Mouse (Mus musculus) heart, embryonic 11.5 days (tissue): ENCODE data around the gene Asb2. TPM values are rescaled to one million over a fixed set of nuclear protein-coding genes. Genes with fewer than 3 reads are reported as not detected.

Source experiments
- ATAC-seq: fragments of 200-750 bp; cut with Nextera tagmentation; replicated peaks from 2 replicates; pipeline ENCODE4 v1.8.0; 2017; ENCODE audit warnings: moderate library complexity; ENCODE audit not compliant: insufficient number of reproducible peaks, low FRiP score, low TSS enrichment
- H3K27ac ChIP-seq: fragments of 300-500 bp; sonication (generic); 2 replicates; pipeline ENCODE4 v1.5.1; 2014; ENCODE audit warnings: mild to moderate bottlenecking, low read depth, low read length
- H3K27me3 ChIP-seq: fragments of 300-500 bp; sonication (generic); 2 replicates; pipeline ENCODE4 v1.6.1; 2014; ENCODE audit warnings: mild to moderate bottlenecking, low read length, mixed read lengths; ENCODE audit not compliant: control insufficient read depth, insufficient read depth
- H3K36me3 ChIP-seq: fragments of 300-500 bp; sonication (generic); 2 replicates; pipeline ENCODE4 v1.6.1; 2014; ENCODE audit warnings: mild to moderate bottlenecking, low read length, moderate library complexity, mixed read lengths; ENCODE audit not compliant: control insufficient read depth, insufficient read depth
- H3K4me1 ChIP-seq: fragments of 300-500 bp; sonication (generic); 2 replicates; pipeline ENCODE4 v1.6.1; 2014; ENCODE audit warnings: low read length; ENCODE audit not compliant: control insufficient read depth, insufficient read depth
- H3K4me2 ChIP-seq: fragments of 300-500 bp; sonication (generic); 2 replicates; pipeline ENCODE4 v1.6.1; 2014; ENCODE audit warnings: mild to moderate bottlenecking, moderate library complexity
- H3K4me3 ChIP-seq: fragments of 300-500 bp; sonication (generic); 2 replicates; pipeline ENCODE4 v1.5.1; 2014; ENCODE audit warnings: low read depth, low read length
- H3K9ac ChIP-seq: fragments of 300-500 bp; sonication (generic); 2 replicates; pipeline ENCODE4 v1.6.1; 2014; ENCODE audit warnings: mild to moderate bottlenecking, low read depth, low read length, moderate library complexity
- H3K9me3 ChIP-seq: fragments of 300-500 bp; sonication (generic); replicated peaks from 2 replicates; pipeline ENCODE4 v1.6.1; 2016; ENCODE audit warnings: low read length; ENCODE audit not compliant: control insufficient read depth
- WGBS: fragments of 180-500 bp; shearing (Covaris S2); extraction: QIAGEN DNeasy Blood & Tissue Kit; methylation state at CpG from one replicate; pipeline ENCODE4 v1.1.7; 2014; ENCODE audit not compliant: insufficient replicate concordance; 5-methylcytosine and 5-hydroxymethylcytosine counted together
- polyA plus RNA-seq: library from polyadenylated mRNA; unstranded; fragments of >200 nt; fragmentation: Nextera tagmentation; extraction: Ambion mirVana; gene quantifications from 2 replicates; pipeline ENCODE4 v1.2.1, GENCODE M21; 2014

The Asb2 gene
- polyA plus RNA-seq, 1 experiment from 2014 or later, result 225 TPM

DNA sequence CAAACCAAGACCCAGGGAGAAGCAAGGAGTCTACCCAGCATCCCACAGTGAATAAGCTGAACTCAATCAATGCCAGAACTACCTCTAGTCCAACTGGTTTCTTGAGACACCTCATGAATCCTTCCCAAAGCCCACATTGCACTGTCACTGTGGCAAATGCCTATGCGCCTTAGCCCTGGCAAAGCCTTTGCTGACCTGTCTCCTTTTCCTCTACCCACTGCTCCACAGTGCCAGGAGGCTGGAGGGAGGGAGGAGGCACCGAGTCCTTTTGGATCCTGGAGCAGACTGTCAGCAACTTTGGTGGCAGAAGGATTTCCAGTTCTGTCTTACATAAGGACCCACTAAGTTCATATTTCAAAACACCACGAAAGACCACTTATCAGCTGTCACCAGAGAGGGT lies 72.4 kb downstream of the Asb2 start:
- no peak overlapping the region for H3K4me2 ChIP-seq
- H3K27ac ChIP-seq, result no peak overlapping the region
- no peak overlapping the region for H3K4me3 ChIP-seq
- 69% methylated on average over 3 of the region's 3 CpGs for WGBS
- no peaks in the 10 kb centered on the region for H3K36me3 ChIP-seq
- H3K4me1 ChIP-seq, result no peaks in the 10 kb centered on the region
- H3K9me3 ChIP-seq, result no peaks in the 10 kb centered on the region
- no peak for ATAC-seq
- H3K9ac ChIP-seq, result no peak overlapping the region
- H3K27me3 ChIP-seq, result no peaks in the 10 kb centered on the region

DNA sequence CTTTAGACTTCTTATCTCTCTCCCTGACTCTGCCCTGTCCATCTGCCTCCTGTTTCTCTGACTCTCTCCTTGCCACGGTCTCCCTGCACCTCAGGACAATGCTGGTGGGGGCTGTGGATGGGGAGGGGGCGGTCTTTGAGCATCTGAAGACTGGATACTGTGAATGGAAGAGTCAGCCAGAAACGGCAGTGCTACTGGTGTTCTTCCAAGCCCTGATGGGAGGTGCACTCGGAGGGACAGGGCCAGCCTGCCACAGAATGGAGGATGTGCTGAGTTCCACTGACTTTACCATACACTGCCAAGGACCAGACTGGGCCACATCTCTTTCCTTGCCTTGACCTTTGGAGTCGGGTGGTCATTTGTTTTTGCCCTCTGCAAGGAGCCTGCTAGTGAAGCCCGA lies 72.9 kb downstream of the Asb2 start:
- no peaks in the 10 kb centered on the region for H3K27me3 ChIP-seq
- no peaks in the 10 kb centered on the region for H3K4me1 ChIP-seq
- no peaks in the 10 kb centered on the region for H3K36me3 ChIP-seq
- no peak overlapping the region for H3K27ac ChIP-seq
- H3K4me2 ChIP-seq, result no peak overlapping the region
- H3K4me3 ChIP-seq, result no peak overlapping the region
- WGBS, result 62% methylated on average over 6 of the region's 6 CpGs
- no peak overlapping the region for H3K9ac ChIP-seq
- H3K9me3 ChIP-seq, result no peaks in the 10 kb centered on the region
- no peak for ATAC-seq

DNA sequence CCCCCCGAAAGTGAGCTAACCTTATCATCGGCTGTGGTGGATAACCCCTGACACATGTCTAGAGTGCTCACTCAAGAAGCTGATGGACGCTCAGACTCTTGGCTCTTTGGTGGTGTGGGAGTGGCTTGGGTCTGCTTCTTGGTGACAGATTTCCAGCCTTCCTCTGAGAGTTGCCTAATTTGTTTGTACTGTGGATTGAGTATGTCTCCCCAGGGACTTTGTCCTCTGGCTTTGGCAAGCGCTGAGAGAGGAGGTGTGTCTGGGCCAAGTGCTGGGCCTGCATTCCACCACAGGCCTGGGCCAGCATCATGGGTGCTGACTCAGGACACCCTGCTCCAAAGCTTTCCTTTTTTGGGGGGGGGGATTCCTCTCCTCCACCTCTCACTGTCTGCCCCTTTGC lies 73.9 kb downstream of the Asb2 start:
- Histone ChIP-seq H3K36me3 (no peaks in the 10 kb centered on the region), H3K4me2 (no peak overlapping the region), H3K27ac (no peak overlapping the region), H3K4me1 (no peaks in the 10 kb centered on the region), H3K9ac (no peak overlapping the region), H3K4me3 (no peak overlapping the region), H3K27me3 (no peaks in the 10 kb centered on the region), H3K9me3 (no peaks in the 10 kb centered on the region)
- no peak for ATAC-seq
- 37% methylated on average over 4 of the region's 4 CpGs for WGBS

- ATAC-seq, result no peak
- H3K9me3 ChIP-seq, result no peaks in the 10 kb centered on the region
- H3K4me3 ChIP-seq, result no peak overlapping the region
- H3K27ac ChIP-seq, result no peak overlapping the region
- H3K4me1 ChIP-seq, result no peaks in the 10 kb centered on the region
- H3K4me2 ChIP-seq, result no peak overlapping the region
- WGBS, result 43% methylated on average over 2 of the region's 2 CpGs
- no peaks in the 10 kb centered on the region for H3K36me3 ChIP-seq
- no peaks in the 10 kb centered on the region for H3K27me3 ChIP-seq
- no peak overlapping the region for H3K9ac ChIP-seq
These were observed 74.3 kb downstream of the Asb2 start for GRCm38 (mm10) chr12:103281491-103281890.

- 60% methylated on average over 4 of the region's 4 CpGs for WGBS
- Histone ChIP-seq H3K36me3 (no peaks in the 10 kb centered on the region), H3K4me2 (no peak overlapping the region)
These were observed 79.4 kb downstream of the Asb2 start for GRCm38 (mm10) chr12:103276422-103276821.

DNA sequence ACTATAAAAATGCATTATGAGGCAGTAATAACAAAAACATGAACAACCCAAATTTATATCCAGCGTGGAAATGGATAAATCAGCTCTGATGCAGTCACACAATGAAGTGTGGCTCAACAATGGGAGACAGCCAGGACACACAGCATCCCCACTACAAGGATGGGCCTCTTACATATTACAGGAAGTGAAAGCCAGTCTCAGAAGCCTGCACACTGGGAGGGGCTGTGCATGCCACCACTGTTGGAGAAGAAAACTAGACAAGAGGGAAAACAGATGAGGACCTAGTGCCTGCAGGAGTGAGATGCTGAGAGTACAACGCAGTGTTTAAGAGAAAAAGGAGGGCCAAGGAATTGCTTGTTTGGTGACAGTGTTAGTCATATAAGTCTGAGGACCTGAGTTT lies 82.1 kb downstream of the Asb2 start:
- no peaks in the 10 kb centered on the region for H3K36me3 ChIP-seq
- no peak overlapping the region for H3K4me2 ChIP-seq
- no peak for ATAC-seq
- no peaks in the 10 kb centered on the region for H3K4me1 ChIP-seq
- 84% methylated on average over 2 of the region's 2 CpGs for WGBS
- H3K9me3 ChIP-seq, result no peaks in the 10 kb centered on the region
- no peak overlapping the region for H3K9ac ChIP-seq
- H3K4me3 ChIP-seq, result no peak overlapping the region
- H3K27ac ChIP-seq, result no peak overlapping the region
- H3K27me3 ChIP-seq, result no peaks in the 10 kb centered on the region; the same call in 1 of the 2 replicates

More at GRCm38 (mm10) chr12:103276422-103276821, 79.4 kb downstream of the Asb2 start:
- Histone ChIP-seq H3K9ac (no peak overlapping the region), H3K4me1 (no peaks in the 10 kb centered on the region), H3K4me3 (no peak overlapping the region), H3K27ac (no peak overlapping the region), H3K27me3 (no peaks in the 10 kb centered on the region), H3K9me3 (no peaks in the 10 kb centered on the region)
- no peak for ATAC-seq

DNA sequence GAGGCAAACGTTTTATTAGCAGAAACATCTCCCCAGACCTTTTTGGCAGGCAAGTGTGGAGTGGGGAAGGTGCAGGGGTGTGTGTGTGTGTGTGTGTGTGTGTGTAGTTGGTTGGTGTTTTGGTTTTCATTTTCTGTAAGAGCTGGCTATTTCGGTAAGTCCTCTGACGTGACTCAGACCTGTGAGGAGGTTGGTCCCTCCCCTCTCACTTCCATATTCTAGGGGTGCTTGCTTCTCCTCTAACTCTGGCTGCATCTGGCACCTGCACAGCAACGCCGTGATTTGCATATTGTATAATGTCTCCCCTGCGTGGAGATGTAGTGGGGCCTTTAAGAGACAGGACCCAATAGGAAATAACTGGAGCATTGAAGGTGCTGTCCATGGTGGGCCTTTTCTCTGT lies 82.8 kb downstream of the Asb2 start:
- no peak overlapping the region for H3K4me3 ChIP-seq
- no peak for ATAC-seq
- no peaks in the 10 kb centered on the region for H3K9me3 ChIP-seq
- no peak overlapping the region for H3K27ac ChIP-seq
- H3K4me2 ChIP-seq, result no peak overlapping the region
- no peak overlapping the region for H3K9ac ChIP-seq
- no peaks in the 10 kb centered on the region for H3K4me1 ChIP-seq
- H3K27me3 ChIP-seq, result no peaks in the 10 kb centered on the region; the same call in 1 of the 2 replicates
- 65% methylated on average over 6 of the region's 6 CpGs for WGBS
- no peaks in the 10 kb centered on the region for H3K36me3 ChIP-seq

- Histone ChIP-seq H3K9me3 (no peaks in the 10 kb centered on the region), H3K27ac (no peak overlapping the region), H3K36me3 (no peaks in the 10 kb centered on the region), H3K4me2 (no peak overlapping the region), H3K4me1 (no peaks in the 10 kb centered on the region), H3K27me3 (peaks cover under 1% of the 10 kb centered on the region; the same call in 1 of the 2 replicates), H3K4me3 (no peak overlapping the region), H3K9ac (no peak overlapping the region)
- WGBS, result 73% methylated on average over 3 of the region's 3 CpGs
- ATAC-seq, result no peak
These were observed 83.6 kb downstream of the Asb2 start for GRCm38 (mm10) chr12:103272176-103272575.
